Mouse (Mus musculus) spleen, postnatal 10 days (tissue): ENCODE measurements around the gene Zfp950.
"Not testable (repeated sequence)": the region's sequence is repeated elsewhere in the genome, so short reads cannot be mapped to it uniquely, and the experiment has no call there.

Experiments used
- DNase-seq, 2 experiments: peaks; one replicate each; pipeline ENCODE4 v3.0.0; 2021 to 2022; ENCODE audit warnings: low spot score in 2 of 2

The Zfp950 gene

GRCm38 (mm10) chr19:61140342-61141206, at the start of gene Zfp950:
Gene Zfp950 (minus strand): TSS chr19:61140840.
- peak; percentile 73 to 83 for DNase-seq

- DNase-seq = not testable (repeated sequence)
These were observed 43.0 kb upstream of the Zfp950 start, which contains the start of gene Gm6020 for GRCm38 (mm10) chr19:61183590-61183989. Gene Gm6020 (plus strand): TSS chr19:61183890.

GRCm38 (mm10) chr19:61175756-61176324, 35.2 kb upstream of the Zfp950 start, which contains the start of gene Gm7102:
Gene Gm7102 (minus strand): TSS chr19:61176309.
- no peak for DNase-seq

GRCm38 (mm10) chr19:61151701-61152420, 11.2 kb upstream of the Zfp950 start:
- DNase-seq = peak in 1 of 2 experiments; percentile 53

- peak in 1 of 2 experiments; percentile 48 for DNase-seq
These were observed 10.7 kb upstream of the Zfp950 start for GRCm38 (mm10) chr19:61151372-61151700.

- DNase-seq = no peak
These were observed 659 bp upstream of the Zfp950 start for GRCm38 (mm10) chr19:61141299-61141698.

- no peak for DNase-seq
These were observed 2.0 kb downstream of the Zfp950 start for GRCm38 (mm10) chr19:61138655-61139054.

- no peak for DNase-seq
These were observed 9.5 kb downstream of the Zfp950 start for GRCm38 (mm10) chr19:61131096-61131495.

GRCm38 (mm10) chr19:61110184-61110583, 30.5 kb downstream of the Zfp950 start:
- peak in 1 of 2 experiments; percentile 58 for DNase-seq

GRCm38 (mm10) chr19:61097764-61098163, 42.9 kb downstream of the Zfp950 start:
- no peak for DNase-seq

- DNase-seq = no peak
These were observed 43.9 kb downstream of the Zfp950 start for GRCm38 (mm10) chr19:61096776-61097175.

- DNase-seq = no peak
These were observed 50.1 kb downstream of the Zfp950 start for GRCm38 (mm10) chr19:61090541-61090940.

GRCm38 (mm10) chr19:61089001-61089400, 51.6 kb downstream of the Zfp950 start:
- no peak for DNase-seq

- DNase-seq = no peak
These were observed 52.9 kb downstream of the Zfp950 start for GRCm38 (mm10) chr19:61087781-61088180.

- no peak for DNase-seq
These were observed 55.4 kb downstream of the Zfp950 start for GRCm38 (mm10) chr19:61085217-61085616.

- peak; percentile 78 to 89 for DNase-seq
These were observed 56.3 kb downstream of the Zfp950 start for GRCm38 (mm10) chr19:61084149-61084940.

GRCm38 (mm10) chr19:61083006-61083405, 57.6 kb downstream of the Zfp950 start:
- DNase-seq = no peak

GRCm38 (mm10) chr19:61080251-61080749, 60.3 kb downstream of the Zfp950 start:
- no peak for DNase-seq

GRCm38 (mm10) chr19:61078622-61079021, 62.0 kb downstream of the Zfp950 start:
- no peak for DNase-seq

- no peak for DNase-seq
These were observed 75.6 kb downstream of the Zfp950 start for GRCm38 (mm10) chr19:61065011-61065410.

- DNase-seq = no peak
These were observed 76.3 kb downstream of the Zfp950 start for GRCm38 (mm10) chr19:61064386-61064785.
